Mouse (Mus musculus) MEL (cell line): ENCODE data around the gene Gstp1.

Experiments used
- BHLHE40 ChIP-seq: IDR thresholded peaks from 2 replicates; pipeline ENCODE4 v1.6.1; 2012; ENCODE audit warnings: low read depth, mild to moderate bottlenecking, inconsistent platforms, low read length, improper control_type of control experiment, borderline replicate concordance
- CHD1 ChIP-seq: IDR thresholded peaks from 2 replicates; pipeline ENCODE4 v1.6.1; 2012; ENCODE audit warnings: low read depth, mild to moderate bottlenecking, inconsistent platforms, low read length, improper control_type of control experiment
- CTCF ChIP-seq, 3 experiments: IDR thresholded peaks in 2 of 3; conservative IDR thresholded peaks in 1 of 3; 2 replicates each; pipeline ENCODE4 v1.5.1; 2011 to 2012; ENCODE audit warnings: low read length in 3 of 3, low read depth in 2 of 3, mild to moderate bottlenecking in 2 of 3, improper control_type of control experiment in 1 of 3, inconsistent platforms in 1 of 3, mixed read lengths in 1 of 3, moderate library complexity in 1 of 3; ENCODE audit not compliant: control insufficient read depth in 1 of 3, insufficient read depth in 1 of 3, poor library complexity in 1 of 3, severe bottlenecking in 1 of 3
- E2F4 ChIP-seq: IDR thresholded peaks from 2 replicates; pipeline ENCODE4 v1.6.1; 2011; ENCODE audit warnings: low read depth, low read length, improper control_type of control experiment, borderline replicate concordance
- EP300 ChIP-seq, 2 experiments: IDR thresholded peaks; 2 replicates each; pipeline ENCODE4 v1.6.1; 2011; ENCODE audit warnings: improper control_type of control experiment in 2 of 2, low read length in 2 of 2, low read depth in 1 of 2, mild to moderate bottlenecking in 1 of 2
- POLR2A ChIP-seq, 2 experiments: IDR thresholded peaks; 2 replicates each; pipeline ENCODE4 v1.6.1; 2011 to 2012; ENCODE audit warnings: low read length in 2 of 2, mild to moderate bottlenecking in 2 of 2, control low read depth in 1 of 2, improper control_type of control experiment in 1 of 2, low read depth in 1 of 2, moderate library complexity in 1 of 2; ENCODE audit not compliant: control insufficient read depth in 1 of 2, insufficient read depth in 1 of 2, poor library complexity in 1 of 2
- RAD21 ChIP-seq: IDR thresholded peaks from 2 replicates; pipeline ENCODE4 v1.6.1; 2011; ENCODE audit warnings: mild to moderate bottlenecking, low read depth, low read length, improper control_type of control experiment
- TAL1 ChIP-seq: IDR thresholded peaks from 2 replicates; pipeline ENCODE4 v1.6.1; 2012; ENCODE audit warnings: mild to moderate bottlenecking, inconsistent platforms, low read length, moderate library complexity, mixed read lengths
- USF1 ChIP-seq: IDR thresholded peaks from 2 replicates; pipeline ENCODE4 v1.6.1; 2014; ENCODE audit warnings: low read depth, mild to moderate bottlenecking, inconsistent platforms, low read length, improper control_type of control experiment, moderate library complexity
- USF2 ChIP-seq, 2 experiments: IDR thresholded peaks; 2 replicates each; pipeline ENCODE4 v1.6.1; 2011 to 2012; ENCODE audit warnings: improper control_type of control experiment in 2 of 2, low read length in 2 of 2, borderline replicate concordance in 1 of 2, inconsistent platforms in 1 of 2, low read depth in 1 of 2, mild to moderate bottlenecking in 1 of 2; ENCODE audit not compliant: insufficient read depth in 1 of 2
- ZNF384 ChIP-seq: IDR thresholded peaks from 2 replicates; pipeline ENCODE4 v1.6.1; 2012; ENCODE audit warnings: low read depth, mild to moderate bottlenecking, inconsistent platforms, low read length, improper control_type of control experiment

DNA sequence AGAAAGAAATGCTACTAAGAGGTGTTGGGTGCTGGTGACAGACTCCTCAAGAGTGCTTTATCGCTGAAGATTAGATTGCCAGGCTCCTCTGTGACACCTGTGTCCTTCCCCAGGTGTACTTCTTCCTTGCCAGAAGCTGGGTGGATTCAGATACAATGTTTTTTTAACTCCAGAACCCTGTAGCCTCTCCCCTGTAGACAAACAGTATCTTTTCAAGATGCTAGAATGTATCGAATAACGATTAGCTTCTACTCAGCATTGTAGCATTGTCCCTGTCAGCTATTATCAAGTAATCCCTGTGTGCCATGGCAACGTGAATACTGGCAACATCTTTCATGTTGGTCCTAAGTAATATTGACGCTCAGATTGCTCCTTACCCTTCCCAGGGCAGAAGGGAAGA, 4.0 kb downstream of the Gstp1 start:
- no peak for TF ChIP-seq TAL1
- no peak for TF ChIP-seq EP300 (IDR thresholded peaks at IDR 0.05; ENCODE audit: low read depth in 1 of 2, low read length in 2 of 2)
- TF ChIP-seq POLR2A (IDR thresholded peaks at IDR 0.05; ENCODE audit: control insufficient read depth in 1 of 2, insufficient read depth in 1 of 2, low read depth in 1 of 2, low read length in 2 of 2, poor library complexity in 1 of 2), result no peak
- TF ChIP-seq CTCF (IDR thresholded peaks at IDR 0.05 in 2 of 3, conservative IDR thresholded peaks at IDR 0.05 in 1 of 3; ENCODE audit: control insufficient read depth in 1 of 3, insufficient read depth in 1 of 3, low read depth in 2 of 3, low read length in 3 of 3, poor library complexity in 1 of 3, severe bottlenecking in 1 of 3), result no peak
- no peak for TF ChIP-seq USF1
- TF ChIP-seq USF2 (IDR thresholded peaks at IDR 0.05; ENCODE audit: borderline replicate concordance in 1 of 2, insufficient read depth in 1 of 2, low read depth in 1 of 2, low read length in 2 of 2), result no peak
- no peak for TF ChIP-seq BHLHE40
- no peak for TF ChIP-seq E2F4
- TF ChIP-seq RAD21, result no peak
- no peak for TF ChIP-seq ZNF384
- no peak for TF ChIP-seq CHD1
